Mouse (Mus musculus) heart, postnatal 10 days (tissue): ENCODE results near the gene Cd247. TPM values are rescaled to one million over a fixed set of nuclear protein-coding genes. Genes with fewer than 3 reads are reported as not detected.

Source experiments
- DNase-seq, 2 experiments: peaks; one replicate each; pipeline ENCODE4 v3.0.0; 2021
- intact Hi-C: fragments of 180-260 bp; cut with DNase I; formaldehyde crosslinking; loops from one replicate; pipeline ENCODE4 v1.15.1; 2025
- total RNA-seq, 2 experiments: library from RNA; stranded (reverse); gene quantifications; 2 replicates each; pipeline ENCODE4 v1.2.3; 2021

The Cd247 gene
- total RNA-seq, 2 experiments from 2014 or later: 1.7 TPM

GRCm38 (mm10) chr1:165771491-165771897, 17.0 kb upstream of the Cd247 start:
- intact Hi-C loops: loop anchor here (10.0 kb wide), 3 partner anchors 233 to 593 kb away; partner anchors contain the start of gene Pou2f1
- DNase-seq: peak; percentile 80 to 88

- intact Hi-C loops: loop anchor here (10.0 kb wide), 3 partner anchors 233 to 593 kb away; partner anchors contain the start of gene Pou2f1
- DNase-seq: no peak
Observed at GRCm38 (mm10) chr1:165771998-165772397, 16.5 kb upstream of the Cd247 start.

DNA sequence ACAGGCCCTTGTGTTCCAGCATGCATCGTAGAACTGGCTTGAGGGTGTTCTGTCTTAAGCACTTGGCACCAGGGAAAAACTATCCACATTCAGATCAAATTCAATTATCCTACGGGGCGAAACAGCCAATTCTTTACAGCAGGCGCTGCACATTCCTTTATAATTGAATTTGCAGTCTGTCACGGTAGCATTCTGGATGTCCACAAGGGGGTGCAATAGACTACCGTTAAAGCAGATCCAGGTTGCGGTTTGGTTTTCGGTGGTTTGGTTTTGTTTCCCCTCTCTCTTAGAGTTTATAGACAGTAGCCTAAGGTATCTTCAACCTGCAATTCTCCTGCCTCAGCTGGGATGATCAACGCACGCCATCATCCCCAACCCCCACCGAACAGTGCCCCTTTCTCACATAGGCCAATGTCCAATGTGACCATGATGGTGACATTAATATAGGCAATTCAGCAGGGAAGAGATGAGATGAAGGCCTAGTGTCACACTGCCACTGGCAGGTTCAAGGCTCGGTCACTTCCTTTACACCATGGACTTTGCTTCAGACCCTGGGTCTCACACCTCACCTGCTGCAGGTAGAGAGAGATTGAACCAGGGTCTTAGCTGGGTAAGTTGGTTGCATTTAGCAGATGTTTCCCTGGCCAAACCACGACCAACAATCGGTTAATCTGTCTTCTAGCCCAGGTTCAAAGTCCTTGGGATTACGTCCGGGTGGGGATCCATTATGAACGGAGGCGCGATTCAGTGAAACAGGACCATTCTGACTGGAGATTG, 12.8 kb upstream of the Cd247 start:
- DNase-seq: peak; percentile 53 to 73

GRCm38 (mm10) chr1:165779954-165780585, 8.4 kb upstream of the Cd247 start:
- DNase-seq: peak in 1 of 2 experiments; percentile 54
- intact Hi-C loops: loop anchor here (1.0 to 10.0 kb wide), 7 partner anchors 78 to 585 kb away; partner anchors contain the start of gene Pou2f1

More for the DNA sequence above, 12.8 kb upstream of the Cd247 start:
- intact Hi-C loops: loop anchor here (1.0 to 10.0 kb wide), 5 partner anchors 192 to 589 kb away; partner anchors contain the start of gene Pou2f1

GRCm38 (mm10) chr1:165780586-165781111, 7.8 kb upstream of the Cd247 start:
- intact Hi-C loops: loop anchor here (1.0 to 2.0 kb wide), 4 partner anchors 78 to 373 kb away; no protein-coding TSS in a partner anchor
- peak; percentile 43 to 62 for DNase-seq

- intact Hi-C loops: loop anchor here (2.0 kb wide), 2 partner anchors 109 to 185 kb away; no protein-coding TSS in a partner anchor
- DNase-seq: no peak
Observed at GRCm38 (mm10) chr1:165781426-165781825, 7.1 kb upstream of the Cd247 start.

GRCm38 (mm10) chr1:165781911-165782310, 6.6 kb upstream of the Cd247 start:
- no peak for DNase-seq
- intact Hi-C loops: loop anchor here (2.0 kb wide), 2 partner anchors 109 to 185 kb away; no protein-coding TSS in a partner anchor

GRCm38 (mm10) chr1:165786296-165786695, 2.2 kb upstream of the Cd247 start:
- intact Hi-C loops: no loop called here

GRCm38 (mm10) chr1:165789066-165789660, 682 bp downstream of the Cd247 start:
- intact Hi-C loops: no loop called here
- DNase-seq: no peak

More at GRCm38 (mm10) chr1:165786296-165786695, 2.2 kb upstream of the Cd247 start:
- DNase-seq: no peak

GRCm38 (mm10) chr1:165789963-165790362, 1.5 kb downstream of the Cd247 start:
- intact Hi-C loops: no loop called here

GRCm38 (mm10) chr1:165790461-165791210, 2.2 kb downstream of the Cd247 start:
- intact Hi-C loops: no loop called here

More at GRCm38 (mm10) chr1:165789963-165790362, 1.5 kb downstream of the Cd247 start:
- DNase-seq: no peak

GRCm38 (mm10) chr1:165791411-165791810, 2.9 kb downstream of the Cd247 start:
- intact Hi-C loops: no loop called here
- DNase-seq: no peak

More at GRCm38 (mm10) chr1:165790461-165791210, 2.2 kb downstream of the Cd247 start:
- no peak for DNase-seq

GRCm38 (mm10) chr1:165801709-165802310, 13.3 kb downstream of the Cd247 start:
- no peak for DNase-seq
- intact Hi-C loops: no loop called here

DNA sequence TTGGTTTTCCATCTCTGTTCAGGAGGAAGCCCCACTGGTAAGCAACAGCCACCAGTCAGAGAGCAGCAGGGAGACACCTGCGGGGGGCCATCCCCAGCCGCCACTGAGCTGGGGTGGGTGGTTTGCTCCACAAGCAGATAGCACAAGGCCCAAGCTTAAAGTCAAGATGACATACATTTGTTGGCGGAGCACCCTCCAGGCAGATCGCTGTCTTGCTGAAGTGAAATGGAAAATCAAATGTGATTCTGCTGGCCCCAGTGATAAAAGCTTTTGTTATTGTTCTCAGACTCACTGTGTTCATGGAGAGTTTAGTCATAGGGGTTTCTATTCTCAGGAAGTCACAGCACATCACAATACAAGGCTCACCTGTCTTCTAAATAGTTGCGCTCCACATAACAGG, 14.6 kb downstream of the Cd247 start:
- intact Hi-C loops: no loop called here
- DNase-seq: no peak

DNA sequence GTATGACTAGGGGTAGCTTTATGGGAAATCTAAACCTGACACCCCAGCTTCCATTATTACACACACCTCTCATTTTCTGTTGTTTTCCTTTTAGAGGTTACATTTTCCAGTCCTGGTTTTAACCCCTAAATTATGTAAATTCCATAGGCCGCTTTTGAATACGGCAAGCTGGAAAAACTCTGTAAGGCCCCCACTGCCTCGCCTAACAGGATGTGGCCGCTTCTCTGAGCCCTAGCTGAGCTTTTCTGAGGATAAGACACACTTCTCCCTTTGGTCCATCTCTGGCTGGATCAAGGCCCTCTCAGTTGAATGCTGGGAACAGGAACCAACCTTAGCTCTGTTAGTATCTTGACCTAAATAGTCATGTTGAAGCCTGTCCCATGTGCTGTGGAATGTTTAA, 15.7 kb downstream of the Cd247 start:
- intact Hi-C loops: no loop called here
- DNase-seq: no peak

GRCm38 (mm10) chr1:165810633-165811032, 22.2 kb downstream of the Cd247 start:
- intact Hi-C loops: no loop called here

DNA sequence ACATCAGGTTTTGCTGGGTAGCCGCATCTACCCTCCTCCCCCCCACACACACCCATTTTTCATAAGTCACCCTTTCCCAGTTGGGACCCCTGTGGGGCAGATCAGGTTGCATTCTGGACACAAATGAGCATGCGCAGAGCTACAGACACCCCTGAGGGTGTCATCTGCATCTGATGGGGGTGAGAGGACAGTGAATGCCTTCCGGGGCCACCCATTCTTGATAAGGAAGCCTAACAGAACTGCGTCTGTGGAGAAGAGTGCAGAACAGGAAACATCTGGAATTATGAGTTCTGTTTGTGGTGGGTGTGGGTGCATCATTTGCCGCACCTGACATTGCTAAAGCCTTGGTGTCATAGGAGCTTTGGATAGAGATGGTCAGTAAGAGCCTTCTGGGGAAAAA, 22.7 kb downstream of the Cd247 start:
- no peak for DNase-seq
- intact Hi-C loops: no loop called here

More at GRCm38 (mm10) chr1:165810633-165811032, 22.2 kb downstream of the Cd247 start:
- no peak for DNase-seq

DNA sequence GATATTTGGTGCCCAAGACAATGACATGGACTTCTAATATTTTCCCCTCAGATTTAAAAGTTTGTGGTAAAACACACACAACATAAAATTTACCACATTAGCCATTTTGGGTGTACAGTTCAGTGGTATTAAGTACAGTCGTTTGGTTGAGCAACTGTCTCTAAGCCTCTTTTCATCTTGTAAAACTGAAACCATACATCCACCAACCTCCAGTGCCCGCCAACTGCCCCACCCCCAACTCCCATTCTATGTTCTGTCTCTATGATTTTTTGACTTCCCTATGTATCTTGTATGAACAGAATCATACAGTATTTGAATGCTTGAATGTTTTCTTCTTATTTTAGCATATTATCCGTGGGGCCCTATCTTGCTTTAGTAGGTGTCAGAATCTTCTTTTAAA, 24.3 kb downstream of the Cd247 start:
- intact Hi-C loops: no loop called here
- DNase-seq: no peak

DNA sequence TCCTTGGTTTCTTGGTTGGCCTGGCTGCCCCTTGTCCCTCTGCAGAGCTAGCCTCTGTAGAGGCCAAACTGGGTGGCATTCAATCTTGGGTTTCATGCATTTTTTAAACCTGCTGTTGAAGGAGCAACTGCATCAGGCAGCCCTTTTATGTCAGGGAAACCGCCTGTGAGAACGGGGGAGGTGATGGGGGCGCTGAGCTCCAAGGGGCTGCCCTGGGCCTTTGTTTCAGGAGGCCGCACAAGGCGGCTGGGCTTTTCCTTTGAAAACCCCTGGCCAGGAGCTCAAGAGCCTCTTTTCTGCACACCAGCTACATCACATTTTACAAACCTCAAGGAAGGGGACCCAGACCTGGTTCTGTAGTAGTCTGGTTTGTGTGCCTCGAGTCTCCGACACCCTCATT, 25.6 kb downstream of the Cd247 start:
- intact Hi-C loops: no loop called here
- no peak for DNase-seq
